Mouse (Mus musculus) liver, adult 2 months (tissue): ENCODE data around the gene Nfkb1.

Experiments
- CTCF ChIP-seq: fragments of 200-500 bp; IDR thresholded peaks from 2 replicates; pipeline ENCODE4 v1.5.1; 2011; ENCODE audit warnings: low read depth, low read length, control low read depth
- POLR2A ChIP-seq: fragments of 200-500 bp; IDR thresholded peaks from 2 replicates; pipeline ENCODE4 v1.6.1; 2011; ENCODE audit warnings: low read length, control low read depth; ENCODE audit not compliant: insufficient read depth; ENCODE audit errors: extremely low read depth

- TF ChIP-seq CTCF: no peak
- no peak for TF ChIP-seq POLR2A
Observed at GRCm38 (mm10) chr3:135641623-135641915, 49.8 kb downstream of the Nfkb1 start.
